Mouse (Mus musculus): Measurements from ENCODE around the gene Itgb2.
A peak's percentile ranks its signal among the peaks of the same experiment; 100 is the strongest.

Gene Itgb2

DNA sequence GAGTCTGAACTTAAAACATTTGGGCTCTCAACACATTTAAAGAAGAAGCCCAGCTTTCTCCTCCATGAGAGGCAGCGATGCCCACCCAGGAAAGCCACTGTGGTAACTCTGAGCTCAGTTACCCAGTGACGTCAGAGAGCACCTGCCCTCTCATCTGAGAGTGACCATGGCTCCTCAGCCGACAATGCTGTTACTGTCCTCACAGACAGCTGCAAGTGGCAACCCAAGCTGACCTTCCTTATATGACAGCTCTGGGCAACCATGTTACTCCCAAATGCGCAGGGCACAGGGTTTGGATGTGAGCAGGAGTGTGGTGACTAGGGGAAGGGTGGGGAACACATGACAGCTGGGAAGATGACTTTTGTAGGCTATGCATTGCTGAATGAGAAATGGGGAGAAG is 23.2 kb downstream of the Itgb2 start:
- no peak for DNase-seq

DNA sequence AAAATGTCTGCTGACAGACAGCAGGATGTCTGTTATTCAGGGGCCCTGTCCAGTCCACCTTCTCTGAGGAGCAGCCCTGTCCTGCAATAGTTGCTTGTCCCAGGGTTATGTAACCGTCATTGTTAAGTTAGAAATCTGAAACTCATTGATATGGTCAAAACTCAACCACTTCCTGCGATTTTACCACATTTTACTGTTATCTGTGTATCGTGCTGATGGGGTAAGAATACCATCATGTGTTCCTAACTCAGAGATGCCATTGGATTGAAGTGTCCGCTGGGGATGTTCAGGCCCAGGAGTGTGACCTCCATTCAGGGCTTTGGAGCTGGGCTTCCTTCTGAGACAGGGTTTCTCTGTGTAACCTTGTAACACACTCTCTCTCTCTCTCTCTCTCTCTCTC is 24.9 kb downstream of the Itgb2 start:
- DNase-seq = no peak

DNA sequence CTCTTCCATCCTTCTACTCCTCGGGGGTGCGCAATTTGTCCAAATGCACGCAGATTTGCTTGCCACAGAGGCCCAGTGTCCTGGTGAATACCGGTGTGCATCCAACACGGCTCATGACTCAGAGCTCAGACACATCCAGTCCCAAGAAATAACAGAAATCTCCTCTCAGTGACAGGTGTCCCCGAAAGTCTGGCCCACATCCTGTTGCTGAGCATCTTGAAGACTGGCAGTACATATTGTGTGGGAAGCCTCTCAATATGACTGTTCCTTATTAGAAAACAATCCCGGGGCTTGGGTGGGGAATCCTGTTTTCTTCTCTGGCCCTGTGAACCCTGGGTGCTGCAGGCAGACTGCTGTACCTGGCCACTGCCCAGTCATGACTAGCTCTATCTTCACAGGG is 26.6 kb downstream of the Itgb2 start:
- DNase-seq = no peak

DNA sequence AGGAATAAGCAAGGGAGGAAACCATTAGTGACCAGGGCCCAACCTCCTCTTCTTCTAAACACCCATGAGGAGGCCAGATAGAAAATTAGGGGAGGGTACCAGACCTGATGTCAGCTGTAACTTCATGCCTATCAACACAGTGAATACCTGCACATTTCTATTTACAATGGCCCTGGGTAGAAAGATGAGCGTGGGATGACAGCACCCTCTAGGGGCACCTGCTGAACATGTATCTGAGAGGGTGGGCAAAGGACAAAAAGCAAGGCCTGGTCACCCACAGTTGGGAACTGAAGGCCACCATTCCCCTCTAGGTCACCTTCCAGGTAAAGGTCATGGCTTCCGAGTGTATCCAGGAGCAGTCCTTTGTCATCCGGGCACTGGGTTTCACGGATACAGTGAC is 27.6 kb downstream of the Itgb2 start:
- DNase-seq = no peak

DNA sequence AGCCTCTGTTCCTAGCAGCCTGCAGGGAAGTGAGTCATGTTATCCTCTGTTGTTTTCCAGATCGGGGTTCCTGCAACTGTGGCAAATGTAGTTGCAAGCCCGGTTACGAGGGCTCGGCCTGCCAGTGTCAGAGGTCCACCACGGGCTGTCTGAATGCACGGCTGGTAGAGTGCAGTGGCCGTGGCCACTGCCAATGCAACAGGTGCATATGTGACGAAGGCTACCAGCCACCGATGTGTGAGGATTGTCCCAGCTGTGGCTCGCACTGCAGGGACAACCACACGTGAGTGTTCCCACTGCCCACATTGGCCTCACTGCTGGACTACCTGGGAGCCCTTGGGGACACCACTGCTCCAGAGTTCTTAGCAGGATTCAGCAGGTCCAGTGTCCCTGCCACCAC is 30.0 kb downstream of the Itgb2 start:
- DNase-seq = no peak

DNA sequence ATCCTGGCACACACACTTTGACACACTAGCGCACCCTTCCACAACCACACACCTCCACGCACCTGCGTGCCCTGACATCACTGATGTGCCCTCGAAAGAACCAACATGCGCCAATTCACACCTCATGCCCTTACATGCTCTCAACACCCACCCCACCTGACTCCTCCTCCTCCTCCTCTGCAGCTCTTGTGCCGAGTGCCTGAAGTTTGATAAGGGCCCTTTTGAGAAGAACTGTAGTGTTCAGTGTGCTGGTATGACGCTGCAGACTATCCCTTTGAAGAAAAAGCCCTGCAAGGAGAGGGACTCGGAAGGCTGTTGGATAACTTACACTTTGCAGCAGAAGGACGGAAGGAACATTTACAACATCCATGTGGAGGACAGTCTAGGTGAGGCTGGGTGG is 30.8 kb downstream of the Itgb2 start:
- no peak for DNase-seq

DNA sequence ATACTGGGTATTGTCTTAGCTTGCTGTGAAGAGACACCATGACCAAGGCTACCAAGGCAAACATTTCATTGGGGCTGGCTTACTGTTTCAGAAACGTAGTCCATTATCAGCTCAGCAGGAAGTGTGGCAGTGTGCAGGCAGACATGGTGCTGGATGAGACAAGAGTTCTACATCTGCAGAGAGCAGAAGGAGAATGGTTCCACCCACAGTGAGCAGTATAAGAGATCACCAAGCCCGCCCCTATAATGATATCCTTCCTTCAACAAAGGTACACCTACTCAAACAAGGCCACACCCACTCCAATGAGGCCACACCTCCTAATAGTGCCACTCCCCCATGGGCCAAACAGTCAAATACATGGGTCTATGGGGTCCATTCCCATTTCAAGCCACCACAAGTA is 31.5 kb downstream of the Itgb2 start:
- DNase-seq = no peak

DNA sequence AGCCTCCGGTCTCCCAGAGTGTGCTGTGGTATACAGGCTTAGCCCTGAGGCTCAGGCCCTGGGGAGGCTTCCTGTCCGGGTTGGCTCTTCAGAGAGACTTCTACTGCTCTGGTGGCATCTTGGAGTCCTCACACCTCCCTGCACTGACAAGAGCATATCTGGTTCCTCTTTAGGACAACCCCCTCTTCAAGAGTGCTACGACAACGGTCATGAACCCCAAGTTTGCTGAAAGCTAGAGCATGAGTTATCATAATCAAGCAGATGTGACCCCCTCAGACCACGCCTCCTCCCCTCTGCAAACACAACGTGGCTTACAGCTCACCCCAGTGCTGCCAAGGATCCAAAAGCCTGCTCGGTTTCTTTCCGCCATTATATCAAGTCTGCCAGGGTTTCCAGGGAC is 35.0 kb downstream of the Itgb2 start:
- no peak for DNase-seq

DNA sequence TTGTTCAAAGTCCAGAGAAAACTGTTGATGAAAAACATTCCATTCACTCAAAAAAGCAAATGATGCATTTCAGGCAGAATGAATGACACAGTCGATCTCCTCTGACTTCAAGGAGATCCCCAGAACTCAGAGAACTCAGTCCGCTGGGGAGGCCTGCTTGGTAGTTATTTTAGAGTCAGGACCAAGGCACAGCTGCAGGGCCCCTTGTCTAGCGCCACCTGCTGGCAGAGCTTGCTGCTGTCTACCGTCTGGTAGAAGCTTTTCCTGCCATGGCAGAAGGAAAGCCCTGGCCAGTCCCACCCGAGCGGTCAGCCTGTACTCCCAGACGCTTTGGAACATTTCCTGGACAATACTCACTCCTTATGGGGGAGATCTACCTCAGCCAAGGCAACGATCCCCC is 36.6 kb downstream of the Itgb2 start:
- DNase-seq = peak; percentile 82

DNA sequence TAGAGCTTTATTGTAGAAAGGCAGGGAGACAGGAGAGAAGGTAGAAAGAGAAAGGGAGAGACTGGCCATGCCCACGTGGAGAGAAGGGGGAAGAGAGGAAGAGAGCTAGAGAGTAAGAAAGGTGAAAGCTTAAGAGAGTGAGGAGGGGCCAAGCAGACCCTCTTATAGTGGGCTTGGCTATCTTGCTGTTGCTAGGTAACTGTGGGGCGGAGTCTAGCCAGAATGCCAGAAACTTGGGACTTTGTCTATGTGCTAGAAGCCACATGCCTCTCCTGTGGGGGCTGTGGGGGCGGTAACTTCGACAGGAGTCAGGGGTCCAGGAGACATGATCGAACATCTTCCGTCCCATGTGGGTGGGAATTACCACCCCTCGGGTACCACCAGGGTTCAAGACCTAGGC is 39.4 kb downstream of the Itgb2 start:
- no peak for DNase-seq

DNA sequence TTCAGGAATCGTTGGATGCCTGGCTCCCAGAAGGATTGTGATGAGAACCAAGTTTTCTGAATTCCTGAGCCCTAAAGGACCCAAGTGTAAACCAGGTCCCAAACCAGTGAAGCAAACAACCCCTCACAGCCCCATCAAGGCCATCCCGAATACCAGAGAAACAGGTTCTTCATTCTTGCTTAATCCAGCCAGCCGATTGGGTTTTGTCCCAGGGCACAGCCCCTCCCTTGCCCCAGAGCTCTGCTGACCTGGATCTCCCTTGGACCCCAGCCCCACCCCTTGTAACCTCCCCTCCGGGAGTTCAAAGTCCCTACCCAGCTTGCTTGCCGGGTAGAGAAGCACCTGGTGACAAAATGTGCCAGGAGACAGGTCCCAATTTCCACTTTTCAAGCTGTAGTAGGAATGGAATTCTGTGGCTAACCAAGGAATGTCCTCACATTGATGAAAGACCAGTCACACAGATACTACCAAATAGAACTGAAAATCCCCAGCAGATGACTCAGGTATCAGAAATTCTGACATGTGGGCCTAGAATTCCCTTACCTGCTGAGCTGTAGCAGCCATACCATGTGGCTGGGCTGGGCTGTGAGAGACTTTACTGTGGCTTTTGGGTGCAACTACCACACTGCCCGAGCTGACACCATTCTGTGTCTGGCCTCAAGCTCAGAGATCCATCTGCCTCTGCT is 40.1 kb downstream of the Itgb2 start:
- DNase-seq = no peak

DNA sequence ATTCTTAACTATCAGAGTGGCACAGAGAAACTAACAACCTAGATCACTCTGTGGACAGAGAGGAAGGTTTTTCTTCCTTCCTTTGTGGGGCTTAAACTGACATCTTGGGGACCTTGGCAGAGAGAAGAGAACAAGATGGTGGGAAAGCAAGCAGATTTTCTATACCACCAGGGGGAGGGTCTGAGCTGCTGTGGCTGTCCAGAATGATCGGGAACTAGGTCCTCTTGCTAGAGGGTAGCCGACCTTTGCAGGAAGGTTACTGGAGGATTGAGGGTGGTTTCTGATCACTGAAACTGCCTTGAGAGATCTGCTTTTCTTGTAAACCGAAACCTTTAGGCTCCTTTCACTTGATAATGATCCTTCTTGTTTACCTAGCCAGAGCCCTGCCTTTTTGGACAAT is 42.2 kb downstream of the Itgb2 start:
- DNase-seq = no peak

DNA sequence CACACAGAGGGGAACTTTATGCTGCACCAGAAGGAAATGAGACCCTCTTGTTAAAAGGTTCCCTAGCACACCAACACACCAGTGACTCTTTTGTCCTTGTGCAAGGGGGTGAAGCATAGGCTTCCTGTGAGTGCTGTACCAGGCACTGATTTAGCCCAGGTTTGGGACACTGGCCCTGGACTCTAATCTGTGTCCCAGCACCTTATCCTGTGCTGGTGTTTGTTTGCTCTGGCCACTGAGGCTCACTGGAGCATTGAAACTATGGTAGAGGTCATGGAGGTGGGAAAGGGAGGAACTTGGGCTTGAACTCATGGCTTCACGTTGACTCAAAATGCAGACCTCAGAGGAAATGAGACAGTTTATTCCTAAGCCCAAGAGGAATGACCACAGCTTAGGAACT is 43.1 kb downstream of the Itgb2 start:
- no peak for DNase-seq

DNA sequence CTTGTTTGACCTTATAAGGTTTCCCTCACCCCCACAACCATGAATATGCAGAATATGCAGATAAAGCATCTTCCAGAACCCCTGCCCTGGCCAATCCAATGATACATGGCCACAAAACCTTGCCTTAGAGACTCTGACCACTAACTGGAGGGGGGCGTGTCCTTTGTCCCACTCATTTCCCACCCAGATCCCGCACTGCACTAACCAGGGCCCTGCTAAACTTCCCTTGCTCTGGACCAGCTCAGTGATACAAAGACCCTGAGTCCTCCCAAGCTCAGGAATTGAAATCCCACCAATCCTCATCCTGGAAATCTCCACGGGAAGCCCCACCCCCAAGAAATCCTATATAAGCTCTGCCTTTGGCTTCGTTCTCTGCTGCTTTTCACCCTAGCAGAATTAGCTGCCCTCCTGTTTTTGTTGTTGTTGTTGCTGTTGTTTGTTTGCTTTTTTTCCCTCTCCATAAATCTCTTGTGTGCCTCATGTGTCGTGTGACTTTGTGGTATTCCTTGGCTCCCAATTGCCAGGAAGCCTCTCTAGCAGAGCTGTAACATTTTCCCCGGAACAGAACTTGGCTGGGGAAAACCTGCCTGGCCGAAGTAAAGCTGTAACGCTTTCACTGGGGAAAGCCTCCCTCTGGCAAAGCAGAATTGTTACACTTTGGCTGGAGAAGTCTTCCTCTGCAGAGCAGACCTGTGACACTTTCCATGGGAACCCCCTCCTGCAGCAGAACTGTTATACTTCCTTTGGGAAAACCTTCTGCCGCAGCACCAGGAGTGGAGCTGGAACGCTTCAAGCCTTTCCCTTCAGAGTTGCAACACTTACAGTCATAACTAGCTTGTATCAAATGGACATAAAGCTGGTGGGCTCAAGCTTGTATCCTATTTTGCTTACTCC is 50.2 kb downstream of the Itgb2 start:
- no peak for DNase-seq

DNA sequence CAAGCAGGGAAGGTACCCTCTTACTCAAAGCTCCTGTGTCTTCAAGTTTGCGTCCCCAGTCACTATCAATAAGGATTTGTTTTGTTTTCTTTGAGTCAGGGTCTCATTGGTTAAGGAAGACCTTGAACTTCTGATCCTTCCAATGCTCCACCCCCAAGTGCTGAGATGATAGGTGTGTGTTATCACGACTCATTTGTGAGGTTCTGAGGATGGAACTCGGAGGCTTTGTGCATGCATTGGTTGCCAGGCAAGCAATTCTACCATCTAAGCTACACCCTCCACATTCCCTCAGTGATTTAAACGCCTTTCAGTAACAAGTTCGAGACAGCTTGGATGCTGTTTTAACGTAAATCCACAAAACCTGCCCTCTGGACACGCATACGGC is 51.0 kb downstream of the Itgb2 start:
- DNase-seq = no peak

DNA sequence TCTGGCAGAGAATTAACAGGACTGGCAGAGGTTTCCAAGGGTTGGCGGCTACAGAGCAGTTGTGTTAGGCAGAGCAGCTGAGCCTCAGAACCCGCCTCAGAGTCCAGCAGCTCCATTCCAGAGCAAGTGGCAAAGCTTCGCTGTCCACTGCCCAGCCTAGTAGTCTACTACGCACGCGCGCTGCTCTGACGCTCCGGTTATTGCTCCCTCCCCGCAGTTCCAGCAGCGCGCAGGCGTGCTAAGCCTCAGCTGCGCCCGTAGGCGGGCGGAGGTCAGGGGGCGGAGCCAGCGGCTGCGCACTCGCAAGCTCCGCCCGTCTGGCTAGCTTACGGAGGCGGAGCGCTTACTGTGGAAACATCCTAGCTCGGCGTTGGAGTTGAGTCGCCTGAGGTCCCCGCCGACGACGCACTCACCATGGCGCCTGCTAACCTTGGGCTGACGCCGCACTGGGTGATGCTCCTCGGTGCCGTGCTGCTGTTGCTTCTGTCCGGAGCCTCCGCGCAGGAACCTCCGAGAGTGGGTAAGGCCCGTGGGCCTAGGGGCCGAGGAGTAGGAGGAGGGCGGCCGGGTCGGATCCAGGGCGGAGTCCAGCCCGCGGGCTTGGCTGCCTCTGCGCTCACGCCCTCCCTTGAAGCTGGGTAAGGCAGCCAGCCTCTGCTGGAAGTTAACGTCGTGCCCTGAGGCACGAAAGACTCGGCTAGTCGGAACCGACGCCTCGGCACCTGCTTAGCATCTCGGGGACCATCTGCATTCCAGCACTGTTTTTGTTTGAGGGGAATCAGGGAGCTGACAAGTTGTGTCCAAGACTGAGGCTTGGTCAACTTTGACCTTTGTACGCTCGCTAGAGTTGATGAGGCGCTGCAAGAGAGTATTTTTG is 51.6 kb downstream of the Itgb2 start, which contains the start of gene Pttg1ip:
Gene Pttg1ip (plus strand): TSS at position 313 of the 877 bp plus-strand sequence.
- DNase-seq = peak; percentile 96

DNA sequence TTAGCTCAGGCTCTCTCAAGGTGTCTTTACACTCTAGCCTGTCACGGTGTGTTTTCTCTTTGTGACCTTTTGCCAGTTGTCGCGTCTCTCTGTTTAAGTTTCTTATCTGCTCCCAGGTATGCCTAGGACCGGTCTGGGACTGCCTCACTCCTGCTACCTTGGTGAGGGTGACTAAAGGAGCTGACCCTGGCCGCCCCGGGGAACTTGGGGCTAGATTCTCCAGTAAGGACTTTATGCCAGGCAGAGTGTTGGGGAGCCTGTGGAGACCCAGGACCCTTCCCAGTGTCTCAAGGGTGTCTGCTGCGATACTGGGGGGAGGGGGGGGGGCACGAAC is 52.2 kb downstream of the Itgb2 start:
- no peak for DNase-seq

DNA sequence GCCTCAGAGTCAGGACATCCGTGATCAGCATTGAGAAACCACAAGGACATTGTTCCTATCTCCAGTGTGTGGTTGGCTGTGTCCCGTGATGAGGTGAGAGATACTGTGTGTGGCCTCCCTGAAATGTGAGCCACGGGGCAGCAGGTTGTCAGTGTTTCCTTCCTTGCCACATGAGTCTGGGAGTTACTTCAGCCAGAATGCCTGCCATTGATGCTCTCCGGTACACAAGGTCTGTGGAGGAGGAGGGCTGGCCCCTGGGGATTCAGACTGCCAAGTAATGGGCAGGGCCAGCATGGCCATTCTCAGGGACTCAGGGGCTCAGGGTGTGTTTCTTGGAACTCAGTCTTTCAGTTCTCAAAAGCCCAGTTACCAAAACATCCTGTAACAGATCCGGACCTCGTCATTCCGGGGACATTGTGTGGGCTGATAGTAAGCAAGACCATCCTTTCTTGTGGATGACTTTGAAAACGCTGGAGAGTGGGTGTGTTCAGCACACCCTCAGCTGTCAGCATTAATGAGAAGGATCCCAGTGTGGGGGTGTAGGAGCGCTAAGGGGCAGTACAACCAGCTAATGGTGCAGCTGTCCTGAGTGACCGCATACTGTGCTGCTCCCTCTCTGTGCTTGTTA is 53.9 kb downstream of the Itgb2 start:
- no peak for DNase-seq

DNA sequence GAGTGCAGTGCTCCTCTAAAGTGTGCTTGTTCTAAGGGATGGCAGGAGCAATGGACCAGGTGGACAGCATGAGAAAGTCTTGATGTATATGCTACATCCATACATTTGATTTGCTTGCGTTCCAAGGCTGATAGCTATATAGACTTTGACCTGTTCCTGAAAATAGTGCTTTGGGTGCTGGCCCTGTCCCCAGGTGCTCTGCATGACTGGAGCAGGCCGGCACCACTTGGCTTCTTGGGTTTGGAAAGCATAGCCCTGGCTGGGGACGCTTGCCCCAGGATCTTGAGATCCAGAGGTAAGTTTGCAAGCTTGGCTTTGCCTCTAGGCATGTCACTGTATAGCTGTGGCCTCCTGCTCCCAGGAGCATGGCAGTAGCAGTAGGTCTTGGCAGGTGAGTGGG is 56.6 kb downstream of the Itgb2 start:
- DNase-seq = no peak

DNA sequence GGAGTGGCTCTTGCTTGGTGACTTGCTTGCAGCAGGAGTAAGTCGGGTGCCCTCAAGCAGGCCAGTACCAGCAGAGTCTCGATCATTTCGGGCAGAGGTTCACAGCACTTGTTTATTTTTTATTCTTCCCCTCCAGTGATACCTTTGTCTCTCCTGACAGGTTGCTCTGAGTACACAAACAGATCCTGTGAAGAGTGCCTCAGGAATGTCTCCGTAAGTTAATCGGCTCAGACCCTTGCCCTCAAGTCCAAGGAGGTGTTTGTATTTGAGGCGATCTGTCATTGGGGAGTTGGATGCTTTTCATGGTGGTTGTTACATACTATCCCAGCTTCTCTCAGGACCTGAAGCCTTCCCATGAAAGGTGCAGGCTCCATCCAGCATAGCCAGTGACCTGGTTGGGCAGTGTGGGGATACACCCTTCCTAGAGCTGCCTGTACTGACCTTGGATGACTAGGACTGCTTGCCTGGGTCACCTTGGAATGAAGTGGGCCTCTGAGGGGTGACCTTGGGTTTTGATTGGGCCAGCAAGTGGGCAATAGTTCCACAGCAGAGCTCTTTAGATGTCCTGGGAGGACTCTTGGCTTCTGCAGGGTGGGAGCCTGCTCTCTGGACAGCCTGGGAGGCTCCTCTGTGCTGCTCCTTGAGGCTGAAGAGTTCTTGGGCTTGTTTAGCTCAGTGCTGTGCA is 57.2 kb downstream of the Itgb2 start:
- DNase-seq = no peak

DNA sequence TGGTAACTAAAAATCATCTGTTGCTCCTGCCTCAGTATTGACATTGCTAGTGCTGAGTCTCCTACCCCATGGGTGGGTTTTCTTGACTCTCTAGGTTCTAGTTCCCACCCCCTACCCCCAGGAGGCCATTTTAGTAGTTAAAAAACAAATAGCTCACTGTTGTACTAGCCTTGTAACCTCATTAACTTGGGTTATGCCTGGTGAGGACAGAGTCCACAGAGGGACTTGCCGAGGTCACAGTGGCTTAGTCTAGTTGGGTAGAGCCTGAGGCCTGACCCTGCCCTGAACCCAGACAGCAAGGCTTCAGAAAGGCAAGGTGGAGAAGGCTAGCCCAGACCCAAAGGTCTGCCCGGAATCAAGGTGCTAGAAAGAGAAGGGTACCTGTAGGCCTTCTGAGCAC is 58.0 kb downstream of the Itgb2 start:
- no peak for DNase-seq

DNA sequence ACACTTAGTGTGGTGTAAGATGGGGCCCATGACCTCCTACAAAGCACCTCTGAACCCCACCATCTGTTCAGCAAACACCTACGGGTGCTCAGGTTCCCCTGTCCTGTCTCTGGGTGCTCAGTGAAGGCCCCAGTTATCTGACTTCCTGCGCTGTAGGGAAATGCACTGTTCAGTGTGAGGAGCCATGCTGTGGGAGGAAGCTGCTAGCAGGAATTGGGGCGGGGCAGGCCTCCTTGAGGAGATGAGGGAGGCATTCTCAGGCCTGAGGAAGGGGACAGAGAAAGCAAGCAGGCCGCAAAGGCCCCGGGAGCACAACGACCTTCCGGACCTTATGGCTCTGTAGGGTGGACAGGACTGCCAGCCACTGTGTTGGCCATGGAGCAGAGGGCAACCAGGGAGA is 59.1 kb downstream of the Itgb2 start:
- DNase-seq = no peak

DNA sequence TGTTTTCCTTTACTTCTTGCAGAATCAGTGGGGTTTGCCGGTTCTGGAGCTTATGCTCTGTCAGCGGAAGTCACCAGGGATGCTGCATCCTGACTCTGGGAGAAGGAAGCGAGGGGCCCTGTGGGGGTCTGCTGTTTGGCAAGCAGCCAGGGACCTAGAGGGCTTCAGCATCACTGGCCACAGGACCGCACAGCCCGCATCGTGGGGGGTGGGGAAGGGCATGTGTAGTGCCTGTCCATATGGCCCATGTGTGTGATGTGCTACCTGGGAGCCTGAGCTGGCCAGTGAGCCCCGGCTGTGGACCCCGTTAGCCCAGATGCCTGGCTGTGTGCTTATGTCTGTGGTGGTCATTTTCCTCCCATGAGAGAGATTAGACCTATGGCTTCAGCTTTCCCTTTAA is 59.7 kb downstream of the Itgb2 start:
- no peak for DNase-seq
